Mouse (Mus musculus): ENCODE measurements around the gene H2-Ke6.

DNA sequence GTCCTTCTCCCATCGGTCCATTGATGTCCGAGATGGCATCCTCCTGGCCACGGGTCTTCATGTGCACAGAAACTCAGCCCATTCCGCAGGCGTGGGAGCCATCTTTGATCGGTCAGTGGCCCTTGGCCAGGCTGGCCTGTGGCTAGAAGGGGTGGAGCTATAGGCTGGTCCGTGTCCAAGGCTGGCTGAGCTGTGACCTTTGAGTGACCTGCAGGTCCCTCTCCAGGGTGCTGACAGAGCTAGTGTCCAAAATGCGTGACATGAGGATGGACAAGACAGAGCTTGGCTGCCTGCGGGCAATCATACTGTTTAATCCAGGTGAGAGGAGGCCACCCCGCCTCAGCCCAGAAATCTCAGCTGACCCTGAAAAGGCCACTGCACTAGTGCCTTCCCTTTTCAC is 8.8 kb upstream of the H2-Ke6 start:
- TF ChIP-seq CTCF (IDR thresholded peaks at IDR 0.05; ENCODE audit: extremely low read depth, insufficient read depth, insufficient read length, insufficient replicate concordance) (no peak), POLR2A (IDR thresholded peaks at IDR 0.05; ENCODE audit: low read depth, low read length) (no peak)

Measured in spleen, adult 2 months (tissue).